18 mouse cellular contexts compared by ENCODE assay signal in the genomic region with DNA sequence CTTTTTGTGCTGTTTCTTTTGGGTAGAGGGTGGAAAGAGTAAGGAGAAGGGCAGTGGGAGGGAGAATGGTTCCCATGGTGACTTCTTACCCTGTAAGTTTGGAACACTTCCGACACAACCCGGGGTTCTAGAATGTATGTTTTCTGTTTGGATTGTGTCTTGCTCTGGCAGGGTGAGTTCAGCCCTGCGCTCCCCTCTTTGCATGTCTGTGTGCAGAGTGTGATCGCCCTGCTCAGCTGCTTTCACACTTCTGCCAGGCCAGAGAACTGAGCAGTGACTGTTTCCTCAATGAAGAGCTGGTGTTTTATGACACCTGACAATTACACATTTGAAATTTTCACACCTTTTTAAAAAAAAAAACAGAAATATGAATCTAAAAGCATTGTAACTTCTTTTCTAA.
"Had no signal": no experiment of that assay in that cellular context is flagged by ENCODE, and none has a peak within 500 bp of the region (broad histone marks: within the 10 kb centered on the region; RNA-seq: fewer than 3 reads in every experiment).

No protein-coding gene starts in this region.

- H3K4me3 ChIP-seq: liver, embryonic 12.5 days; megakaryocyte, embryonic 14.5 days; midbrain, embryonic 12.5 days; midbrain, embryonic 15.5 days; myocyte; neural tube, embryonic 12.5 days; stomach, embryonic 15.5 days had no signal

- DNase-seq: lung, adult 18-20 months; lung, embryonic 14.5 days; lung, postnatal 10 days; lung, postnatal 4 days; right cerebral cortex, postnatal 14 days; right cerebral cortex, postnatal 4 days; thymus, adult 2 months; thymus, postnatal 25 days; thymus, postnatal 4 days had no signal

- H3K4me2 ChIP-seq: liver, embryonic 12.5 days; lung, embryonic 14.5 days; midbrain, embryonic 12.5 days; midbrain, embryonic 15.5 days; neural tube, embryonic 12.5 days; stomach, embryonic 15.5 days had no signal

- H3K27me3 ChIP-seq: liver, embryonic 12.5 days; megakaryocyte, embryonic 14.5 days; midbrain, embryonic 12.5 days; midbrain, embryonic 15.5 days; neural tube, embryonic 12.5 days; stomach, embryonic 15.5 days had no signal

- H3K27ac ChIP-seq: liver, embryonic 12.5 days; liver, embryonic 14.5 days; midbrain, embryonic 12.5 days; midbrain, embryonic 15.5 days; neural tube, embryonic 12.5 days; stomach, embryonic 15.5 days; stomach, postnatal 0 days had no signal

- H3K36me3 ChIP-seq: midbrain, embryonic 12.5 days; midbrain, embryonic 15.5 days; neural tube, embryonic 12.5 days; stomach, embryonic 15.5 days had no signal

- H3K4me1 ChIP-seq: liver, embryonic 12.5 days; midbrain, embryonic 12.5 days; midbrain, embryonic 15.5 days; neural tube, embryonic 12.5 days; stomach, embryonic 15.5 days had no signal

- ATAC-seq: liver, embryonic 12.5 days; midbrain, embryonic 15.5 days had no signal

- H3K9me3 ChIP-seq: liver, embryonic 12.5 days; megakaryocyte, embryonic 14.5 days; midbrain, embryonic 12.5 days; midbrain, embryonic 15.5 days; neural tube, embryonic 12.5 days; stomach, embryonic 15.5 days had no signal

- H3K9ac ChIP-seq: liver, embryonic 12.5 days; liver, embryonic 14.5 days; lung, embryonic 14.5 days; midbrain, embryonic 12.5 days; midbrain, embryonic 15.5 days; neural tube, embryonic 12.5 days; stomach, embryonic 15.5 days had no signal
